Mouse (Mus musculus) megakaryocyte-erythroid progenitor cell, adult 5-6 weeks (primary cell): ENCODE results near the gene Nrxn1. TPM values are rescaled to one million over a fixed set of nuclear protein-coding genes. Genes with fewer than 3 reads are reported as not detected.

Experiments
- ATAC-seq: replicated peaks from 2 replicates; pipeline ENCODE4 v1.8.0; 2016; ENCODE audit warnings: mild to moderate bottlenecking, inconsistent platforms; ENCODE audit not compliant: severe bottlenecking, poor library complexity, low FRiP score, low TSS enrichment
- total RNA-seq, 2 experiments: library from RNA; stranded (forward) in 1 of 2; stranded (reverse) in 1 of 2; fragments of 200-1000, 215-1000 nt in 1 of 2; fragments of >200 nt in 1 of 2; fragmentation: Nextera tagmentation in 1 of 2; gene quantifications; 2 replicates each; pipeline ENCODE4 v1.2.3; 2014 to 2017

The Nrxn1 gene
- total RNA-seq, 2 experiments from 2014 or later, result 5.9 to 14.5 TPM

GRCm38 (mm10) chr17:90390316-90391212, 702.3 kb downstream of the Nrxn1 start:
- ATAC-seq, result no peak

- no peak for ATAC-seq
Measured at GRCm38 (mm10) chr17:90384856-90385255, 708.0 kb downstream of the Nrxn1 start.

- ATAC-seq, result no peak
Measured at GRCm38 (mm10) chr17:90382496-90383443, 710.1 kb downstream of the Nrxn1 start.

- no peak for ATAC-seq
Measured at GRCm38 (mm10) chr17:90376533-90376932, 716.3 kb downstream of the Nrxn1 start.

- ATAC-seq, result no peak
Measured at GRCm38 (mm10) chr17:90362169-90362568, 730.7 kb downstream of the Nrxn1 start.

- no peak for ATAC-seq
Measured at GRCm38 (mm10) chr17:90349385-90350095, 743.3 kb downstream of the Nrxn1 start.

- ATAC-seq, result no peak
Measured at GRCm38 (mm10) chr17:90346735-90347475, 746.0 kb downstream of the Nrxn1 start.

GRCm38 (mm10) chr17:90333445-90333844, 759.4 kb downstream of the Nrxn1 start:
- ATAC-seq, result no peak

- ATAC-seq, result no peak
Measured at GRCm38 (mm10) chr17:90323674-90324073, 769.2 kb downstream of the Nrxn1 start.

GRCm38 (mm10) chr17:90272225-90272624, 820.6 kb downstream of the Nrxn1 start:
- no peak for ATAC-seq

- ATAC-seq, result no peak
Measured at GRCm38 (mm10) chr17:90271165-90271564, 821.7 kb downstream of the Nrxn1 start.

GRCm38 (mm10) chr17:90269143-90269542, 823.7 kb downstream of the Nrxn1 start:
- no peak for ATAC-seq

- no peak for ATAC-seq
Measured at GRCm38 (mm10) chr17:90253451-90254131, 839.3 kb downstream of the Nrxn1 start.

GRCm38 (mm10) chr17:90252196-90252595, 840.7 kb downstream of the Nrxn1 start:
- ATAC-seq, result no peak

GRCm38 (mm10) chr17:90247071-90247849, 845.6 kb downstream of the Nrxn1 start:
- ATAC-seq, result no peak

GRCm38 (mm10) chr17:90244339-90244738, 848.5 kb downstream of the Nrxn1 start:
- no peak for ATAC-seq

GRCm38 (mm10) chr17:90238964-90239363, 853.9 kb downstream of the Nrxn1 start:
- no peak for ATAC-seq

GRCm38 (mm10) chr17:90238517-90238916, 854.4 kb downstream of the Nrxn1 start:
- no peak for ATAC-seq
